Mouse (Mus musculus): ENCODE results near the gene Upf3a.
"Not testable (repeated sequence)": the region's sequence is repeated elsewhere in the genome, so short reads cannot be mapped to it uniquely, and the experiment has no call there.

Upf3a gene

GRCm38 (mm10) chr8:13843286-13843685, 57.9 kb downstream of the Upf3a start:
- in situ Hi-C loops (cut with MseI, MboI) = not testable (repeated sequence)
